8 mouse cellular contexts compared by ENCODE assay signal in the genomic region with DNA sequence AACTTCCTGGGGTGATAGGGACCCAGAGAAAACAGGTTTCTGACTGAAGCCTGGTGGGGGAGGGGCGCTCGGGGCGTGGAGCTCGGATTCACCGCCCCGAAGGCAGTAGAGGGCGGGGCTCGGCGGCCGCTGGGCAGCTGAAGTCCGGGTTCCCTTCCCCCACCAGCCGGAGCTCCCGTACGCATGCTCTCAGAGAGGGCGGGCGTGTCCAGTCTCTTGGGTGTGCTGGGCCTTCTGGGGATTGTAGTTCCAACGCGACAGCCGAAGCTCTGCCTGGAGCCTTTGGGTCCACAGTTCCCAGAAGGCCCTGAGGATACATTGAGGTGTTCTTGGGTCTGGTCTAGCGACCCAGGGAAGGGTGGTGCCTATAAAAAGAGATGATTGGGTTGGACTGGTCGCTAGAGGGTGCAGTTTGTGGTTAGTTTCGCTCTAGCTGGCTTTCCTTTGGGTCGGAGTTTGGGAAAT. TPM values are rescaled to one million over a fixed set of nuclear protein-coding genes. Genes with fewer than 3 reads are reported as not detected.
A peak's percentile ranks its signal among the peaks of the same experiment; 100 is the strongest.
DNase-seq lines count a peak whose midpoint lies in the region; ATAC-seq and TF ChIP-seq lines count a peak whose summit lies in the region.

No protein-coding gene starts in this region.

- TF ChIP-seq CTCF in layer of hippocampus, adult 2 months (conservative IDR thresholded peaks at IDR 0.05), result peak; percentile 76
- peak; percentile 71 for TF ChIP-seq CTCF in lung, embryonic 14.5 days (IDR thresholded peaks at IDR 0.05; ENCODE audit: low read depth)
- TF ChIP-seq CTCF in olfactory bulb, adult 2 months (IDR thresholded peaks at IDR 0.05; ENCODE audit: insufficient read depth, low read depth, low read length), result no peak
- TF ChIP-seq CTCF in thymus, adult 2 months (IDR thresholded peaks at IDR 0.05; ENCODE audit: borderline replicate concordance, control insufficient read depth, extremely low read depth, insufficient read depth, low read length, poor library complexity), result peak; percentile 42; the same call in 1 of the 2 replicates

- peak overlapping the region; percentile 86 for H3K4me2 ChIP-seq in forebrain, embryonic 15.5 days (replicated peaks)
- H3K4me2 ChIP-seq in lung, embryonic 14.5 days, result peak overlapping the region; percentile 69

- under 1% methylated on average over 23 of the region's 23 CpGs for WGBS in forebrain, embryonic 15.5 days
- under 1% methylated on average over 23 of the region's 23 CpGs for WGBS in lung, embryonic 14.5 days
- 1% methylated on average over 23 of the region's 23 CpGs for WGBS in olfactory bulb, adult 2 months
- under 1% methylated on average over 23 of the region's 23 CpGs for WGBS in thymus, adult 2 months

- peak; percentile 99 for DNase-seq in ES-E14 (ENCODE audit: low read depth, low spot score)
- peak; percentile 99 for DNase-seq in cerebellum, adult 11-12 months
- DNase-seq in heart, postnatal 36 days, result peak; percentile 96 to 98
- DNase-seq in layer of hippocampus, adult 2 months (ENCODE audit: low spot score in 2 of 2), result peak; percentile 93 to 98
- DNase-seq in lung, embryonic 14.5 days, result peak; percentile 99
- DNase-seq in thymus, adult 2 months, result peak; percentile 93

- peak; percentile 93 for ATAC-seq in forebrain, embryonic 15.5 days (replicated peaks)
- ATAC-seq in lung, embryonic 14.5 days (ENCODE audit: insufficient read depth), result peak; percentile 92

- H3K9me3 ChIP-seq in ES-E14 (ENCODE audit: control insufficient read depth, insufficient read depth, low read depth, low read length), result no peaks in the 10 kb centered on the region
- no peaks in the 10 kb centered on the region for H3K9me3 ChIP-seq in forebrain, embryonic 15.5 days
- no peaks in the 10 kb centered on the region for H3K9me3 ChIP-seq in lung, embryonic 14.5 days (ENCODE audit: low read depth, low read length)

- peak overlapping the region; percentile 78 to 85 for H3K4me3 ChIP-seq in ES-E14 (ENCODE audit: insufficient read depth in 1 of 2, low read depth in 1 of 2, low read length in 2 of 2, poor library complexity in 1 of 2, severe bottlenecking in 1 of 2)
- H3K4me3 ChIP-seq in forebrain, embryonic 15.5 days, result peak overlapping the region; percentile 77
- peak overlapping the region; percentile 69 for H3K4me3 ChIP-seq in layer of hippocampus, adult 2 months
- peak overlapping the region; percentile 75 for H3K4me3 ChIP-seq in lung, embryonic 14.5 days (ENCODE audit: low read depth, low read length)
- H3K4me3 ChIP-seq in olfactory bulb, adult 2 months (ENCODE audit: insufficient read depth, low read depth, low read length), result peak overlapping the region; percentile 70
- peak overlapping the region; percentile 57 for H3K4me3 ChIP-seq in thymus, adult 2 months (ENCODE audit: control insufficient read depth, insufficient read depth, low read length)

- in situ Hi-C loops in ES-E14 (cut with MboI; ENCODE audit: low sequenced_read_pairs in 2 of 2, unreplicated experiment in 2 of 2), result no loop called here

- peaks cover 5 to 10% of the 10 kb centered on the region in 2 experiments; a peak in 2 of 4 replicates for H3K4me1 ChIP-seq in ES-E14 (ENCODE audit: control insufficient read depth in 2 of 2, insufficient read depth in 2 of 2, low read length in 2 of 2, poor library complexity in 1 of 2)
- H3K4me1 ChIP-seq in forebrain, embryonic 15.5 days, result peaks cover 19% of the 10 kb centered on the region
- H3K4me1 ChIP-seq in lung, embryonic 14.5 days (ENCODE audit: insufficient read depth), result peaks cover 8% of the 10 kb centered on the region; the same call in 1 of the 2 replicates
- H3K4me1 ChIP-seq in olfactory bulb, adult 2 months (ENCODE audit: control insufficient read depth, insufficient read depth, low read length), result no peaks in the 10 kb centered on the region
- no peaks in the 10 kb centered on the region for H3K4me1 ChIP-seq in thymus, adult 2 months (replicated peaks; ENCODE audit: control insufficient read depth, insufficient read depth, low read length)

- 0 out of 2 replicates have a peak, but pooled peaks cover 4% of the 10 kb centered on the region for H3K36me3 ChIP-seq in ES-E14 (ENCODE audit: control insufficient read depth, insufficient read depth, low read length, poor library complexity, severe bottlenecking)
- peaks cover 7% of the 10 kb centered on the region; the same call in 1 of the 2 replicates for H3K36me3 ChIP-seq in forebrain, embryonic 15.5 days
- H3K36me3 ChIP-seq in lung, embryonic 14.5 days (ENCODE audit: insufficient read depth), result peaks cover 20% of the 10 kb centered on the region
- peaks cover 9% of the 10 kb centered on the region; the same call in 1 of the 2 replicates for H3K36me3 ChIP-seq in thymus, adult 2 months (ENCODE audit: control insufficient read depth, insufficient read depth, low read length)

- no peak for TF ChIP-seq POLR2A in olfactory bulb, adult 2 months (IDR thresholded peaks at IDR 0.05; ENCODE audit: insufficient read depth, low read depth, low read length)
- no peak for TF ChIP-seq POLR2A in thymus, adult 2 months (IDR thresholded peaks at IDR 0.05; ENCODE audit: control insufficient read depth, extremely low read depth, insufficient read depth, low read length, poor library complexity)

- H3K27ac ChIP-seq in ES-E14 (ENCODE audit: insufficient read depth, low read depth, low read length, poor library complexity, severe bottlenecking), result 0 out of 2 replicates have a peak overlapping the region, but pooled peaks have one; percentile 7
- peak overlapping the region; percentile 93 for H3K27ac ChIP-seq in forebrain, embryonic 15.5 days (replicated peaks)
- H3K27ac ChIP-seq in layer of hippocampus, adult 2 months, result peak overlapping the region; percentile 88
- H3K27ac ChIP-seq in lung, embryonic 14.5 days (ENCODE audit: low read depth), result peak overlapping the region; percentile 96
- peak overlapping the region; percentile 22; the same call in 1 of the 2 replicates for H3K27ac ChIP-seq in olfactory bulb, adult 2 months (ENCODE audit: insufficient read depth, low read depth, low read length)
- H3K27ac ChIP-seq in thymus, adult 2 months (ENCODE audit: control insufficient read depth, insufficient read depth, low read length), result peak overlapping the region; percentile 77

- intact Hi-C loops in heart, postnatal 36 days (cut with DNase I), result loop anchor here (2.0 to 5.0 kb wide), 2 partner anchors 16 to 117 kb away; a partner anchor contains a TSS

- no peaks in the 10 kb centered on the region for H3K27me3 ChIP-seq in forebrain, embryonic 15.5 days
- no peaks in the 10 kb centered on the region for H3K27me3 ChIP-seq in lung, embryonic 14.5 days (ENCODE audit: insufficient read depth, low read length)
- no peaks in the 10 kb centered on the region for H3K27me3 ChIP-seq in thymus, adult 2 months (ENCODE audit: control insufficient read depth, insufficient read depth, low read length)

- H3K9ac ChIP-seq in ES-E14 (ENCODE audit: insufficient read depth, low read depth, low read length, poor library complexity, severe bottlenecking), result peak overlapping the region; percentile 66
- H3K9ac ChIP-seq in forebrain, embryonic 15.5 days (replicated peaks), result peak overlapping the region; percentile 49
- peak overlapping the region; percentile 67 for H3K9ac ChIP-seq in lung, embryonic 14.5 days

RNA-seq across cellular contexts. Expression of a gene that starts 1.0 kb away (rescaled TPM):
- total RNA-seq in ES-E14 (2012; rRNA removed), result 5.4 and 6.2 TPM in 2 replicates
- polyA plus RNA-seq in forebrain, embryonic 15.5 days (2015; fragmentation: Nextera tagmentation; extraction: Ambion mirVana), result 13.8 and 14.3 TPM in 2 replicates
- total RNA-seq in heart, postnatal 36 days (2021), result 1 to 10 TPM; 8.3 to 8.4 TPM
- 1 to 10 TPM; 3.3 to 3.8 TPM for total RNA-seq in layer of hippocampus, adult 2 months (2021)
- 22.0 and 24.3 TPM in 2 replicates for polyA plus RNA-seq in lung, embryonic 14.5 days (2014; fragmentation: Nextera tagmentation; extraction: Ambion mirVana)
- polyA plus RNA-seq in olfactory bulb, adult 2 months (2012; ENCODE audit: insufficient read depth, insufficient read length, low replicate concordance, missing spikeins), result not detected in 2 replicates
- 25.8 and 26.7 TPM in 2 replicates for polyA plus RNA-seq in thymus, adult 2 months (2012; rRNA removed)

RNA-seq across cellular contexts. Expression of a gene that starts 12.2 kb away (rescaled TPM):
- 13.1 and 25.1 TPM in 2 replicates for total RNA-seq in ES-E14 (2012; rRNA removed)
- 6.4 and 8.3 TPM in 2 replicates for polyA plus RNA-seq in forebrain, embryonic 15.5 days (2015; fragmentation: Nextera tagmentation; extraction: Ambion mirVana)
- total RNA-seq in heart, postnatal 36 days (2021), result 10 to 100 TPM in 1 of 2 experiments, 1 to 10 TPM in 1; 9.5 to 11.5 TPM
- 10 to 100 TPM in 1 of 2 experiments, 1 to 10 TPM in 1; 6.3 to 10.8 TPM for total RNA-seq in layer of hippocampus, adult 2 months (2021)
- 39.3 and 42.5 TPM in 2 replicates for polyA plus RNA-seq in lung, embryonic 14.5 days (2014; fragmentation: Nextera tagmentation; extraction: Ambion mirVana)
- not detected in 2 replicates for polyA plus RNA-seq in olfactory bulb, adult 2 months (2012; ENCODE audit: insufficient read depth, insufficient read length, low replicate concordance, missing spikeins)
- polyA plus RNA-seq in thymus, adult 2 months (2012; rRNA removed), result 44.9 and 46.4 TPM in 2 replicates

RNA-seq across cellular contexts. Expression of a gene that starts 24.6 kb away (rescaled TPM):
- total RNA-seq in ES-E14 (2012; rRNA removed), result 10.0 TPM in 2 replicates
- 1.1 and 1.3 TPM in 2 replicates for polyA plus RNA-seq in forebrain, embryonic 15.5 days (2015; fragmentation: Nextera tagmentation; extraction: Ambion mirVana)
- under 1 TPM; 0.95 to 0.97 TPM for total RNA-seq in heart, postnatal 36 days (2021)
- total RNA-seq in layer of hippocampus, adult 2 months (2021), result under 1 TPM; 0.38 to 0.39 TPM
- polyA plus RNA-seq in lung, embryonic 14.5 days (2014; fragmentation: Nextera tagmentation; extraction: Ambion mirVana), result 2.5 and 2.9 TPM in 2 replicates
- not detected in 2 replicates for polyA plus RNA-seq in olfactory bulb, adult 2 months (2012; ENCODE audit: insufficient read depth, insufficient read length, low replicate concordance, missing spikeins)
- 2.0 and 2.4 TPM in 2 replicates for polyA plus RNA-seq in thymus, adult 2 months (2012; rRNA removed)

RNA-seq across cellular contexts. Expression of a gene that starts 26.7 kb away (rescaled TPM):
- 22.0 and 29.6 TPM in 2 replicates for total RNA-seq in ES-E14 (2012; rRNA removed)
- polyA plus RNA-seq in forebrain, embryonic 15.5 days (2015; fragmentation: Nextera tagmentation; extraction: Ambion mirVana), result 15.8 and 17.1 TPM in 2 replicates
- 10 to 100 TPM; 29.9 to 31.8 TPM for total RNA-seq in heart, postnatal 36 days (2021)
- total RNA-seq in layer of hippocampus, adult 2 months (2021), result 10 to 100 TPM; 17.5 to 18.1 TPM
- polyA plus RNA-seq in lung, embryonic 14.5 days (2014; fragmentation: Nextera tagmentation; extraction: Ambion mirVana), result 54.5 and 56.0 TPM in 2 replicates
- polyA plus RNA-seq in olfactory bulb, adult 2 months (2012; ENCODE audit: insufficient read depth, insufficient read length, low replicate concordance, missing spikeins), result not detected in 2 replicates
- polyA plus RNA-seq in thymus, adult 2 months (2012; rRNA removed), result 40.9 and 50.8 TPM in 2 replicates

RNA-seq across cellular contexts. Expression of a gene that starts 27.0 kb away (rescaled TPM):
- total RNA-seq in ES-E14 (2012; rRNA removed), result 9.1 and 18.6 TPM in 2 replicates
- 2.0 and 2.2 TPM in 2 replicates for polyA plus RNA-seq in forebrain, embryonic 15.5 days (2015; fragmentation: Nextera tagmentation; extraction: Ambion mirVana)
- total RNA-seq in heart, postnatal 36 days (2021), result under 1 TPM; 0.22 to 0.41 TPM
- total RNA-seq in layer of hippocampus, adult 2 months (2021), result 100 to 1,000 TPM; 147 TPM
- 0.31 and 0.51 TPM in 2 replicates for polyA plus RNA-seq in lung, embryonic 14.5 days (2014; fragmentation: Nextera tagmentation; extraction: Ambion mirVana)
- not detected in 2 replicates for polyA plus RNA-seq in olfactory bulb, adult 2 months (2012; ENCODE audit: insufficient read depth, insufficient read length, low replicate concordance, missing spikeins)
- polyA plus RNA-seq in thymus, adult 2 months (2012; rRNA removed), result 0.13 TPM in 2 replicates

Comparison
In these comparisons a context has a peak if more than half of its experiments do, and no peak if none do; other contexts are left out.
1. Peak in every context shown above with its lines: DNase-seq, ATAC-seq, H3K4me3 ChIP-seq and H3K27ac ChIP-seq.
2. H3K27ac ChIP-seq: peak in every context shown above with its lines; median percentile 96 in lung, embryonic 14.5 days; 93 in forebrain, embryonic 15.5 days; 88 in layer of hippocampus, adult 2 months; 77 in thymus, adult 2 months; 22 in olfactory bulb, adult 2 months; 7 in ES-E14.
3. RNA of a gene that starts 1.0 kb away (polyA plus RNA-seq): 25.8 to 26.7 TPM in thymus, adult 2 months, 22.0 to 24.3 TPM in lung, embryonic 14.5 days and 13.8 to 14.3 TPM in forebrain, embryonic 15.5 days; not detected in olfactory bulb, adult 2 months; every median in the first group is over 10 times any median in the second.